Mouse (Mus musculus) CH12.LX (cell line): ENCODE results near the gene Cped1. TPM values are rescaled to one million over a fixed set of nuclear protein-coding genes. Genes with fewer than 3 reads are reported as not detected.

Experiments
- DNase-seq: peaks from one replicate; pipeline ENCODE4 v3.0.0-alpha.2; 2013; ENCODE audit errors: extremely low read depth
- H3K27ac ChIP-seq: 2 replicates; pipeline ENCODE4 v1.5.1; 2012; ENCODE audit warnings: low read depth, mild to moderate bottlenecking, control low read depth, moderate library complexity; ENCODE audit not compliant: insufficient read depth
- H3K27me3 ChIP-seq: replicated peaks from 2 replicates; pipeline ENCODE3; 2012; ENCODE audit warnings: inconsistent platforms
- H3K36me3 ChIP-seq, 2 experiments: replicated peaks in 1 of 2; 2 replicates each; pipeline versions ENCODE3 to v1.6.1; 2012; ENCODE audit warnings: inconsistent platforms in 1 of 2, low read length in 1 of 2, mild to moderate bottlenecking in 1 of 2, mixed read lengths in 1 of 2, moderate library complexity in 1 of 2; ENCODE audit not compliant: control insufficient read depth in 1 of 2, insufficient read depth in 1 of 2
- H3K4me1 ChIP-seq, 2 experiments: 2 replicates each; pipeline ENCODE4 v1.6.1; 2012; ENCODE audit warnings: inconsistent platforms in 1 of 2, moderate library complexity in 1 of 2; ENCODE audit not compliant: insufficient read depth in 2 of 2, control insufficient read depth in 1 of 2
- H3K4me2 ChIP-seq: 2 replicates; pipeline ENCODE4 v1.6.1; 2012; ENCODE audit warnings: low read depth, mild to moderate bottlenecking, control low read depth; ENCODE audit not compliant: poor library complexity, insufficient read depth, severe bottlenecking
- H3K4me3 ChIP-seq, 3 experiments: fragments of 150-350 bp in 1 of 3; sonication (generic) in 1 of 3; replicated peaks in 1 of 3; 2 replicates each; pipeline versions ENCODE3 to v1.5.1; 2011 to 2012; ENCODE audit warnings: low read depth in 2 of 3, low read length in 2 of 3, mild to moderate bottlenecking in 2 of 3, moderate library complexity in 2 of 3, control low read depth in 1 of 3, improper control_type of control experiment in 1 of 3, inconsistent platforms in 1 of 3, mixed read lengths in 1 of 3; ENCODE audit not compliant: poor library complexity in 1 of 3
- H3K79me2 ChIP-seq: replicated peaks from 2 replicates; pipeline ENCODE4 v1.6.1; 2012; ENCODE audit warnings: mild to moderate bottlenecking, moderate library complexity; ENCODE audit not compliant: control insufficient read depth, poor library complexity, insufficient read depth, severe bottlenecking; ENCODE audit errors: extremely low read depth
- H3K9ac ChIP-seq: 2 replicates; pipeline ENCODE4 v1.6.1; 2012; ENCODE audit warnings: low read depth, mild to moderate bottlenecking, control low read depth, moderate library complexity; ENCODE audit not compliant: insufficient read depth
- H3K9me3 ChIP-seq: replicated peaks from 2 replicates; pipeline ENCODE3; 2012; ENCODE audit warnings: low read length, inconsistent platforms, mixed read lengths
- BHLHE40 ChIP-seq: IDR thresholded peaks from 2 replicates; pipeline ENCODE4 v1.6.1; 2011; ENCODE audit warnings: mild to moderate bottlenecking, low read depth, low read length, improper control_type of control experiment
- CHD1 ChIP-seq: IDR thresholded peaks from 2 replicates; pipeline ENCODE4 v1.6.1; 2012; ENCODE audit warnings: low read depth, low read length, improper control_type of control experiment, inconsistent platforms
- CHD2 ChIP-seq: IDR thresholded peaks from 2 replicates; pipeline ENCODE4 v1.6.1; 2011; ENCODE audit warnings: low read length, improper control_type of control experiment
- CTCF ChIP-seq, 2 experiments: IDR thresholded peaks in 1 of 2; conservative IDR thresholded peaks in 1 of 2; 2 replicates each; pipeline ENCODE4 v1.5.1; 2011 to 2012; ENCODE audit warnings: low read depth in 2 of 2, low read length in 2 of 2, improper control_type of control experiment in 1 of 2, inconsistent platforms in 1 of 2, mild to moderate bottlenecking in 1 of 2, moderate library complexity in 1 of 2
- E2F4 ChIP-seq: IDR thresholded peaks from 2 replicates; pipeline ENCODE4 v1.6.1; 2011; ENCODE audit warnings: low read depth, low read length, improper control_type of control experiment; ENCODE audit not compliant: insufficient replicate concordance
- EP300 ChIP-seq: IDR thresholded peaks from 2 replicates; pipeline ENCODE4 v1.6.1; 2011; ENCODE audit warnings: low read length, improper control_type of control experiment
- ETS1 ChIP-seq: conservative IDR thresholded peaks from 2 replicates; pipeline ENCODE4 v1.6.1; 2012; ENCODE audit warnings: low read depth, mild to moderate bottlenecking, inconsistent platforms, low read length, improper control_type of control experiment, moderate library complexity
- GABPA ChIP-seq: IDR thresholded peaks from 2 replicates; pipeline ENCODE4 v1.6.1; 2012; ENCODE audit warnings: low read depth, low read length, improper control_type of control experiment, inconsistent platforms; ENCODE audit not compliant: insufficient replicate concordance
- HCFC1 ChIP-seq: IDR thresholded peaks from 2 replicates; pipeline ENCODE4 v1.6.1; 2012; ENCODE audit warnings: low read depth, mild to moderate bottlenecking, inconsistent platforms, low read length, improper control_type of control experiment
- IRF4 ChIP-seq: IDR thresholded peaks from 2 replicates; pipeline ENCODE4 v1.6.1; 2014; ENCODE audit warnings: low read depth, mild to moderate bottlenecking, inconsistent platforms, low read length, improper control_type of control experiment
- JUN ChIP-seq: IDR thresholded peaks from 2 replicates; pipeline ENCODE4 v1.6.1; 2011; ENCODE audit warnings: low read depth, mild to moderate bottlenecking, low read length, improper control_type of control experiment, moderate library complexity; ENCODE audit not compliant: insufficient read depth
- JUND ChIP-seq: conservative IDR thresholded peaks from 2 replicates; pipeline ENCODE4 v1.6.1; 2011; ENCODE audit warnings: low read depth, low read length, improper control_type of control experiment
- MAFK ChIP-seq: IDR thresholded peaks from 2 replicates; pipeline ENCODE4 v1.6.1; 2011; ENCODE audit warnings: low read length, improper control_type of control experiment; ENCODE audit not compliant: insufficient replicate concordance
- MAX ChIP-seq: IDR thresholded peaks from 2 replicates; pipeline ENCODE4 v1.6.1; 2011; ENCODE audit warnings: low read length, improper control_type of control experiment
- MAZ ChIP-seq: IDR thresholded peaks from 2 replicates; pipeline ENCODE4 v1.6.1; 2012; ENCODE audit warnings: low read depth, mild to moderate bottlenecking, inconsistent platforms, low read length, improper control_type of control experiment, moderate library complexity
- MEF2A ChIP-seq: IDR thresholded peaks from 2 replicates; pipeline ENCODE4 v1.6.1; 2014; ENCODE audit warnings: low read depth, mild to moderate bottlenecking, inconsistent platforms, low read length, improper control_type of control experiment, borderline replicate concordance
- MXI1 ChIP-seq: IDR thresholded peaks from 2 replicates; pipeline ENCODE4 v1.6.1; 2011; ENCODE audit warnings: mild to moderate bottlenecking, low read depth, low read length, improper control_type of control experiment
- MYC ChIP-seq: IDR thresholded peaks from 2 replicates; pipeline ENCODE4 v1.6.1; 2011; ENCODE audit warnings: low read depth, mild to moderate bottlenecking, improper control_type of control experiment, low read length
- NELFE ChIP-seq: IDR thresholded peaks from 2 replicates; pipeline ENCODE4 v1.6.1; 2011; ENCODE audit warnings: low read depth, low read length, improper control_type of control experiment
- NRF1 ChIP-seq: IDR thresholded peaks from 2 replicates; pipeline ENCODE4 v1.6.1; 2014; ENCODE audit warnings: low read depth, mild to moderate bottlenecking, inconsistent platforms, low read length, improper control_type of control experiment, moderate library complexity
- PAX5 ChIP-seq: IDR thresholded peaks from 2 replicates; pipeline ENCODE4 v1.6.1; 2012; ENCODE audit warnings: low read length, inconsistent platforms, mixed read lengths
- POLR2A ChIP-seq: IDR thresholded peaks from 2 replicates; pipeline ENCODE4 v1.6.1; 2011; ENCODE audit warnings: low read depth, mild to moderate bottlenecking, improper control_type of control experiment, low read length
- POLR2AphosphoS2 ChIP-seq: IDR thresholded peaks from 2 replicates; pipeline ENCODE4 v1.6.1; 2011; ENCODE audit warnings: low read depth, low read length, improper control_type of control experiment
- RAD21 ChIP-seq: IDR thresholded peaks from 2 replicates; pipeline ENCODE4 v1.6.1; 2011; ENCODE audit warnings: low read depth, mild to moderate bottlenecking, low read length, improper control_type of control experiment, moderate library complexity
- RCOR1 ChIP-seq: conservative IDR thresholded peaks from 2 replicates; pipeline ENCODE4 v1.6.1; 2012; ENCODE audit warnings: low read depth, mild to moderate bottlenecking, inconsistent platforms, low read length, improper control_type of control experiment
- SIN3A ChIP-seq: IDR thresholded peaks from 2 replicates; pipeline ENCODE4 v1.6.1; 2012; ENCODE audit warnings: low read length, improper control_type of control experiment, inconsistent platforms
- SMC3 ChIP-seq: IDR thresholded peaks from 2 replicates; pipeline ENCODE4 v1.6.1; 2011; ENCODE audit warnings: low read depth, low read length, improper control_type of control experiment
- TCF12 ChIP-seq: IDR thresholded peaks from 2 replicates; pipeline ENCODE4 v1.6.1; 2014; ENCODE audit warnings: low read depth, mild to moderate bottlenecking, inconsistent platforms, low read length, improper control_type of control experiment
- USF1 ChIP-seq: IDR thresholded peaks from 2 replicates; pipeline ENCODE4 v1.6.1; 2014; ENCODE audit warnings: low read depth, mild to moderate bottlenecking, inconsistent platforms, low read length, improper control_type of control experiment
- USF2 ChIP-seq: conservative IDR thresholded peaks from 2 replicates; pipeline ENCODE4 v1.6.1; 2011; ENCODE audit warnings: low read depth, low read length, improper control_type of control experiment
- ZC3H11A ChIP-seq: IDR thresholded peaks from 2 replicates; pipeline ENCODE4 v1.6.1; 2012; ENCODE audit warnings: low read depth, mild to moderate bottlenecking, inconsistent platforms, low read length, improper control_type of control experiment
- ZMIZ1 ChIP-seq: IDR thresholded peaks from 2 replicates; pipeline ENCODE4 v1.6.1; 2012; ENCODE audit warnings: low read depth, mild to moderate bottlenecking, inconsistent platforms, low read length, improper control_type of control experiment
- ZNF384 ChIP-seq: IDR thresholded peaks from 2 replicates; pipeline ENCODE4 v1.6.1; 2012; ENCODE audit warnings: low read depth, low read length, improper control_type of control experiment, inconsistent platforms
- dilution Hi-C: fragments of 300-500 bp; cut with MboI; formaldehyde crosslinking; loops from 2 replicates; pipeline ENCODE4 v1.14.3; 2020; ENCODE audit warnings: low sequenced_read_pairs; ENCODE audit not compliant: extremely low pct_unique_long_range_greater_than_20kb, extremely low pct_ligation_motif_present
- in situ Hi-C: fragments of 300-500 bp; cut with MboI; formaldehyde crosslinking; loops from 3 replicates; pipeline ENCODE4 v1.14.3; 2019; ENCODE audit warnings: low sequenced_read_pairs, low pct_ligation_motif_present, low pct_unique_long_range_greater_than_20kb, mixed read lengths
- polyA plus RNA-seq: library from polyadenylated mRNA; unstranded; fragments of >175 nt; gene quantifications from 2 replicates; pipeline ENCODE4 v1.2.1, GENCODE M21; 2012; ENCODE audit warnings: low read depth; ENCODE audit not compliant: insufficient read length
- total RNA-seq, 2 experiments: library from RNA; depleted of rRNA; stranded (reverse); fragments of 300-350 nt in 1 of 2; fragments of >200 nt in 1 of 2; gene quantifications; 2 replicates each; pipeline ENCODE4 v1.2.3; 2012 to 2014

The Cped1 gene
- total and polyA plus RNA-seq, 3 experiments, result 0.51 to 6.8 (median 1.1) TPM

GRCm38 (mm10) chr6:21993070-21993469, 7.4 kb downstream of the Cped1 start:
- H3K9me3 ChIP-seq, result no peaks in the 10 kb centered on the region
- H3K4me2 ChIP-seq, result no peak overlapping the region
- no peaks in the 10 kb centered on the region for H3K79me2 ChIP-seq
- no peak overlapping the region for H3K9ac ChIP-seq
- H3K4me1 ChIP-seq, result peaks cover 3 to 4% of the 10 kb centered on the region in 2 experiments; a peak in 2 of 4 replicates
- dilution Hi-C loops, result no loop called here
- DNase-seq, result no peak
- no peak overlapping the region for H3K27ac ChIP-seq
- in situ Hi-C loops, result no loop called here
- no peaks in the 10 kb centered on the region for H3K27me3 ChIP-seq
- no peak for TF ChIP-seq GABPA
- TF ChIP-seq JUN, result no peak
- TF ChIP-seq CHD2, result no peak
- TF ChIP-seq BHLHE40, result no peak
- no peak for TF ChIP-seq HCFC1
- no peak for TF ChIP-seq MAZ
- no peak for TF ChIP-seq POLR2A
- TF ChIP-seq RAD21, result no peak
- TF ChIP-seq POLR2AphosphoS2, result no peak
- no peak for TF ChIP-seq MXI1
- TF ChIP-seq ETS1, result no peak
- TF ChIP-seq E2F4, result no peak
- no peak for TF ChIP-seq IRF4
- no peak for TF ChIP-seq SIN3A
- TF ChIP-seq ZMIZ1, result no peak
- no peak for TF ChIP-seq CTCF (conservative IDR thresholded peaks at IDR 0.05 in 1 of 2, IDR thresholded peaks at IDR 0.05 in 1 of 2; ENCODE audit: low read depth in 2 of 2, low read length in 2 of 2)
- no peak for TF ChIP-seq TCF12
- H3K4me3 ChIP-seq, result no peak overlapping the region
- no peaks in the 10 kb centered on the region for H3K36me3 ChIP-seq

- dilution Hi-C loops (no loop called here), in situ Hi-C loops (no loop called here)
- H3K4me2 ChIP-seq, result peak overlapping the region; percentile 42; the same call in 1 of the 2 replicates
- H3K9me3 ChIP-seq, result no peaks in the 10 kb centered on the region
- no peak overlapping the region for H3K27ac ChIP-seq
- H3K4me3 ChIP-seq, result no peak overlapping the region
- no peaks in the 10 kb centered on the region for H3K79me2 ChIP-seq
- peak; percentile 16 for DNase-seq
- H3K36me3 ChIP-seq, result no peaks in the 10 kb centered on the region
- H3K9ac ChIP-seq, result no peak overlapping the region
- H3K27me3 ChIP-seq, result no peaks in the 10 kb centered on the region
- peaks cover 7 to 8% of the 10 kb centered on the region in 2 experiments; a peak in 3 of 4 replicates for H3K4me1 ChIP-seq
- TF ChIP-seq NRF1 (no peak), ETS1 (peak; percentile 73), EP300 (peak; percentile 76), CHD1 (no peak), RAD21 (no peak), JUND (peak; percentile 32; the same call in 1 of the 2 replicates), SIN3A (no peak), POLR2A (no peak), NELFE (no peak), CTCF (conservative IDR thresholded peaks at IDR 0.05 in 1 of 2, IDR thresholded peaks at IDR 0.05 in 1 of 2; ENCODE audit: low read depth in 2 of 2, low read length in 2 of 2) (no peak), USF1 (peak; percentile 46), MEF2A (peak; percentile 93), MYC (no peak), USF2 (no peak), ZC3H11A (no peak), CHD2 (no peak), GABPA (no peak), MAX (no peak), MXI1 (no peak), PAX5 (no peak), TCF12 (peak; percentile 64; the same call in 1 of the 2 replicates), SMC3 (no peak), BHLHE40 (peak; percentile 85), ZNF384 (no peak), MAFK (no peak), E2F4 (no peak), RCOR1 (no peak; the same call in 1 of the 2 replicates)
Measured at GRCm38 (mm10) chr6:21998131-21998530, 12.4 kb downstream of the Cped1 start.
